8 mouse cellular contexts compared by ENCODE assay signal in the genomic region with DNA sequence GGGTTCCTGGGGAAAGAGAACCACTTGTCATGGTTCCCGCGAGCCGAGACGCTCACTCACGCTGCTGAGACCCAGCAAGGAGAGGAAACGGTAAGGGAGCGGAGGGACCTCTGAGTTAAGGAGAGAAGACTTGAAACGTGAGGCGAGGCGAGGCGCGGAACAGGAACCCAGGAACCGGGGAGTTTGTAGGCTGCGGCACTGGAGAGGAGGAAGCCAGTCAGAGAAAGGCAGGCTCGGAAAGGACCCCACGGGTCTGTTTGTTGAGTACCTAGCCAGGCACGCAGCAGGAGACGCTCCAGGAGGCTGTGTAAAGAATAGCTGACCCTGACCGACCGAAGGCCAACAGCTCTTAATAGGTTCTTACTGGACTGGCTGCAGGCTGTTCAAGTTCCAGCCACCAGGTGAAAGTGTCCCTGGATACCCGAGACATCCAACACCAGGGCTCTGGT. TPM values are rescaled to one million over a fixed set of nuclear protein-coding genes. Genes with fewer than 3 reads are reported as not detected.
DNase-seq lines count a peak whose midpoint lies in the region; ATAC-seq lines count a peak whose summit lies in the region.

No protein-coding gene starts in this region.

- ATAC-seq in hindbrain, embryonic 13.5 days (ENCODE audit: low FRiP score): no peak
- no peak for ATAC-seq in limb, embryonic 15.5 days (ENCODE audit: insufficient number of reproducible peaks, low FRiP score, low TSS enrichment, low read depth)
- no peak for ATAC-seq in neural tube, embryonic 11.5 days (ENCODE audit: insufficient read depth, low FRiP score, low TSS enrichment)
- ATAC-seq in inflammation-experienced regulatory T-cells, adult 6 months: no peak

- H3K27ac ChIP-seq in hindbrain, embryonic 13.5 days: no peak overlapping the region
- no peak overlapping the region for H3K27ac ChIP-seq in limb, embryonic 15.5 days
- H3K27ac ChIP-seq in neural tube, embryonic 11.5 days (ENCODE audit: low read depth, low read length): no peak overlapping the region

- peak overlapping the region; percentile 30; the same call in 1 of the 2 replicates for H3K4me2 ChIP-seq in hindbrain, embryonic 13.5 days
- H3K4me2 ChIP-seq in limb, embryonic 15.5 days: peak overlapping the region; percentile 44
- peak overlapping the region; percentile 33 for H3K4me2 ChIP-seq in neural tube, embryonic 11.5 days (ENCODE audit: low read depth)

- H3K9me3 ChIP-seq in hindbrain, embryonic 13.5 days: no peaks in the 10 kb centered on the region
- H3K9me3 ChIP-seq in limb, embryonic 15.5 days: no peaks in the 10 kb centered on the region
- no peaks in the 10 kb centered on the region for H3K9me3 ChIP-seq in neural tube, embryonic 11.5 days (ENCODE audit: control insufficient read depth, low read length)

- H3K9ac ChIP-seq in hindbrain, embryonic 13.5 days: 0 out of 2 replicates have a peak overlapping the region, but pooled peaks have one; percentile 26
- no peak overlapping the region for H3K9ac ChIP-seq in limb, embryonic 15.5 days
- 0 out of 2 replicates have a peak overlapping the region, but pooled peaks have one; percentile 11 for H3K9ac ChIP-seq in neural tube, embryonic 11.5 days (ENCODE audit: low read length)

- H3K36me3 ChIP-seq in hindbrain, embryonic 13.5 days: no peaks in the 10 kb centered on the region
- no peaks in the 10 kb centered on the region for H3K36me3 ChIP-seq in limb, embryonic 15.5 days
- no peaks in the 10 kb centered on the region for H3K36me3 ChIP-seq in neural tube, embryonic 11.5 days (ENCODE audit: control insufficient read depth, insufficient read depth, low read length)

- DNase-seq in adrenal gland, postnatal 10 days: peak; percentile 14
- DNase-seq in adrenal gland, postnatal 4 days (ENCODE audit: low spot score in 2 of 2): no peak
- DNase-seq in R1 (ENCODE audit: low read depth, low spot score): peak; percentile 90
- DNase-seq in neural tube, embryonic 11.5 days (ENCODE audit: low spot score): peak; percentile 27
- no peak for DNase-seq in left cerebral cortex, adult 8-10 months (ENCODE audit: low spot score in 2 of 2)

- no peak overlapping the region for H3K4me3 ChIP-seq in hindbrain, embryonic 13.5 days
- H3K4me3 ChIP-seq in limb, embryonic 15.5 days: peak overlapping the region; percentile 20
- H3K4me3 ChIP-seq in neural tube, embryonic 11.5 days (ENCODE audit: low read depth, low read length): no peak overlapping the region

- peaks cover 19% of the 10 kb centered on the region for H3K27me3 ChIP-seq in hindbrain, embryonic 13.5 days
- H3K27me3 ChIP-seq in limb, embryonic 15.5 days: no peaks in the 10 kb centered on the region
- H3K27me3 ChIP-seq in neural tube, embryonic 11.5 days (ENCODE audit: control insufficient read depth, insufficient read depth, low read length): no peaks in the 10 kb centered on the region

- WGBS in hindbrain, embryonic 13.5 days: 5% methylated on average over 21 of the region's 21 CpGs
- WGBS in limb, embryonic 15.5 days: 2% methylated on average over 21 of the region's 21 CpGs
- 7% methylated on average over 21 of the region's 21 CpGs for WGBS in neural tube, embryonic 11.5 days

- 0 out of 2 replicates have a peak, but pooled peaks cover 5% of the 10 kb centered on the region for H3K4me1 ChIP-seq in hindbrain, embryonic 13.5 days (replicated peaks)
- peaks cover 6% of the 10 kb centered on the region for H3K4me1 ChIP-seq in limb, embryonic 15.5 days
- no peaks in the 10 kb centered on the region for H3K4me1 ChIP-seq in neural tube, embryonic 11.5 days (ENCODE audit: control insufficient read depth, insufficient read depth, low read length)

RNA-seq across cellular contexts. Expression of gene Ccdc162, which starts 31.9 kb away (rescaled TPM):
- total RNA-seq in adrenal gland, postnatal 10 days (2021): under 1 TPM; 0.55 to 0.66 TPM
- total RNA-seq in adrenal gland, postnatal 4 days (2021): under 1 TPM; 0.31 to 0.76 TPM
- 0.50 and 1.5 TPM in 2 replicates for polyA plus RNA-seq in hindbrain, embryonic 13.5 days (2015; fragmentation: Nextera tagmentation; extraction: Ambion mirVana)
- 1.1 and 1.3 TPM in 2 replicates for polyA plus RNA-seq in limb, embryonic 15.5 days (2015; fragmentation: Nextera tagmentation; extraction: Ambion mirVana)
- polyA plus RNA-seq in neural tube, embryonic 11.5 days (2014; fragmentation: Nextera tagmentation; extraction: Ambion mirVana): 0.28 and 0.58 TPM in 2 replicates
- 1 to 10 TPM in 2 of 4 experiments, under 1 TPM in 2; 0.77 to 1.6 (median 1.1) TPM for total RNA-seq in left cerebral cortex, adult 8-10 months (2022)
- polyA plus RNA-seq in inflammation-experienced regulatory T-cells, adult 6 months (2017; shearing (Covaris generic)): 1 to 10 TPM in 2 of 3 experiments, under 1 TPM in 1; 0.19 to 1.6 (median 1.3) TPM

Comparison
In these comparisons a context has a peak if more than half of its experiments do, and no peak if none do; other contexts are left out.
1. DNase-seq: peak in adrenal gland, postnatal 10 days (single experiment), R1 (single experiment) and neural tube, embryonic 11.5 days (single experiment); none in adrenal gland, postnatal 4 days (0 of 2) and left cerebral cortex, adult 8-10 months (0 of 2).
2. Peak in every context shown above with its lines, with median percentiles within 50 percentile points of each other: H3K4me2 ChIP-seq.